Mouse (Mus musculus): ENCODE measurements around the gene 4933411K16Rik.

GRCm38 (mm10) chr19:42079006-42079405 lies 27.0 kb downstream of the 4933411K16Rik start:
- TF ChIP-seq CTCF (IDR thresholded peaks at IDR 0.05; ENCODE audit: borderline replicate concordance, control insufficient read depth, extremely low read depth, insufficient read depth, low read length, poor library complexity) (no peak), POLR2A (IDR thresholded peaks at IDR 0.05; ENCODE audit: control insufficient read depth, extremely low read depth, insufficient read depth, low read length, poor library complexity) (no peak)

All from thymus, adult 2 months (tissue).